Mouse (Mus musculus): ENCODE results near the gene Tmem120b.

DNA sequence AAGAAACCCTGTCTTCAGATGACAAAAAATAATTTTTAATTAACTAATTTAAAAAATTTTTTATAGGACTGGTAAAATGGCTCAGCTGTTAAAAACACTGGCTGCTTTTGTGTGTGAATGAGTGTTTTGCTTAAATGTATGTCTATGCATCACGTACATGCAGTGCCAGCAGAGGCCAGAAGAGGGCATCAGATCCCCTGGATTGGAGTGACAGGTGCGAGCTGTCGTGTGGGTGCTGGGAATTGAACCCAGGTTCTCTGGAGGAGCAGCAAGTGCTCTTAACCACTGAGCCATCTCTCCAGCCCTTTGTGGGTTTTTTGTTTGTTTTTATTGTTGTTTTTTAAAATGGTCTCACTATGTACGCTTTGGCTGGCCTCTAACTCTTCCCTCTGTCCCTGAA lies 54.0 kb downstream of the Tmem120b start:
- TF ChIP-seq GATA1 (IDR thresholded peaks at IDR 0.05; ENCODE audit: low read length) (no peak), TAL1 (IDR thresholded peaks at IDR 0.05; ENCODE audit: low read length) (no peak)
